Mouse (Mus musculus) G1E-ER4 (cell line): Measurements from ENCODE around the gene 1700067K01Rik. TPM values are rescaled to one million over a fixed set of nuclear protein-coding genes. Genes with fewer than 3 reads are reported as not detected.

Experiments
- GATA1 ChIP-seq: IDR thresholded peaks from one replicate; pipeline ENCODE4 v1.8.0; 2012; ENCODE audit warnings: low read length, inconsistent platforms
- polyA plus RNA-seq: library from polyadenylated mRNA; stranded (reverse); fragments of >175 nt; gene quantifications from 2 replicates; pipeline ENCODE4 v1.2.3, GENCODE M21; 2012

1700067K01Rik gene
- polyA plus RNA-seq, 1 experiment: 1.1 TPM

DNA sequence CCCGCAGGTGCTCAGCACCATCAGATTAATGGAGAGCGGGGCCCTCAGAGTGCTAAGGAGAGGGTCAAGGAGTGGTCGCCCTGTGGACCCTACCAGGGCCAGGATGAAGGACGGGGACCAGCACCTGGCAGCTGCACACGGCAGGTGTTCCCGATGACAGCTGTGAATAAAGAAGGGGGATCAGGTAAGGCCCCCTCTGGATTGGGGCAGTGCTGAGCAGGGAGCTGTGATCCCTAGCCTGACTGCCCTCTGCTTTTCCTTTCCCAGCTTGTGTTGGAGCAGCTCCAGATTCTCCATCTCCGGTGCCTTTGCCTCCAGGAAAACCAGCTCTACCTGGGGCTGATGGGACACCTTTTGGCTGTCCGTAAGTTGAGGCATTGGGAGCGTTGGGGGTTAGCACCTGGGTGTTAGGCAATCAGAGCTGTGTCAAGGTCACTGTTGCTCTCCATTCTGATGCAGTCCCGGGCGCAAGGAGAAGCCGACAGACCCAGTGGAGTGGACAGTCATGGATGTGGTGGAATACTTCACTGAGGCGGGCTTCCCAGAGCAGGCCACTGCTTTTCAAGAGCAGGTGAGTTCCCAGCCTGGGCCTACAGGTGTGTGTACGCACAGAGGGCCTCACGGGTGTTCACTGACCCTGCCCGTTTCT, 2.1 kb upstream of the 1700067K01Rik start:
- TF ChIP-seq GATA1: no peak

DNA sequence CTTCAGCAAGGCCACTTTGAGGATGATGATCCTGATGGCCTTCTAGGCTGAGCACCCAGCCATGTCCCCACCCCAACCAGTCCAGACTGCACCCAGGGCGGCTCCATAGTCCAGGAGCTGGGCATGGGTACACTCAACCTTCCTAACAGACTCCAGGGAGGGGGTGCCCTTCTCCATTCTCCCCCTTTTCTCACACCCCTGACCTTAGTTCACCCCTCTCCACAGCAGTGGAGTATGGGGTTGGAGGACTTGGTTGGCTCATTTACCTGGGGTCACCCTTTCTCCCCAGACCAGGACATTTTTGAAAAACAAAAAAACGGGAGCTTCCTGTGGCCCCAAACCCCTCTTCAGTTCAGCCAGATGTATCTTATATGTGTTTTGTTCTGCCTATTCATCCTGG, 1.5 kb upstream of the 1700067K01Rik start:
- TF ChIP-seq GATA1: no peak

DNA sequence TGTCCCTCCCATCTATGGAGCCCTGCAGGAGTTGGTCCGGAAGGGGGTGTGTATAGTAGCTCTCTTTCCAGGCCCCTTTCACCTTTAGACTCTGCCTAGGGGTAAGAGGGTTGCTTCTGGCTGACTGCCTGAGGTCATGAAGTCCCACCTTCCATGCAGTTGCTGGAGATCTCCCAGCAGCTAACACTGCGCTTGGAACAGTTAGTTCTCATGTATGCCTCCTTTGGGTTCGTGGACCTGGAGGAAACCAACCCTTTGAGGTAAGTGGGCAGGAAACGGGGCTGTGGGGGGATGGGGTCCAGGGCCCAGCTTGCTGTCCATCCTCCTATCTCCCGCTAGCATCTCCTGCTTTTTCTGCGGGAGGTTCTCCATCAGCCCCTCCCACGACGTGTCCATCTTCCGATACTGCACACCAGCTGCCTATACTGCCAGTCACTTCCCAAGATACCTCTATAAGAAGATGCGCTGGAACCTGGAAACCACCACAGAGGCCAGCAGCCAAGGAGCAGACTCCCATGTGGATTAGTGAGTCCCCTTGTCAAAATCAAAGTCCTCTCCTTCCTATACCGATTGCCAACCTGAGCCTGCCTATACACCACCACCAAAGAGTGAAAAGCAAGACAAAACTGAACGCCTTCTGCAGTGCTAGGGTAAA, 1.8 kb downstream of the 1700067K01Rik start:
- TF ChIP-seq GATA1: no peak

DNA sequence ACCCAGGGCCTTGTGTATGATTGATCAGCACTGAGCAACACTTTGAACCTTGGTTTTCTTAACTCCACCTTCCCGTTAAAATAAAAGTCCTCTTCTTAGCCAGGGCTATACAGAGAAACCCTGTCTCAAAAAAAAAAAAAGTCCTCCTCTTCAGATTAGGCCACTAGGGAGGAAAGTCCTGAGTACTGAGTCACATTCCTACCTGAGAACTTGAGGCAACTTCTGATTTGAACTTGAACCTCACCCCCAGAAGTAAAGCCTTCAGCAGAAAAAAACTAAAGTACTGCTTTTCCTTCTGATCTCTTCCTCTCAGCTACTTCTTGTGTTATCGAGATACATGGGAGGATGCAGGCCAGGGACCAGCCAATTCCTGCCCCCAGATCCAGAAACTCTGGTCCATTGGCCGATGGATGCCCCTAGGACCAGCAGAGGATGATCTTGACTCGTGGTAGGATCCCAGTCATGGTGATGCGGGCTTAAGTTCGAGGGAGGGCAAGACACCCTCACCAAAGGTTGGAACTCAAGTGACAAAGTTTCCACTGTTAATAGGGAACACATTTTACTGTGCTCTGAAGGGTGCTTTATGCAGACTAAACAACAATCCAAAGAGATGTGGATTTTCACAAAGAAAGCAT, 2.4 kb downstream of the 1700067K01Rik start:
- TF ChIP-seq GATA1: no peak

DNA sequence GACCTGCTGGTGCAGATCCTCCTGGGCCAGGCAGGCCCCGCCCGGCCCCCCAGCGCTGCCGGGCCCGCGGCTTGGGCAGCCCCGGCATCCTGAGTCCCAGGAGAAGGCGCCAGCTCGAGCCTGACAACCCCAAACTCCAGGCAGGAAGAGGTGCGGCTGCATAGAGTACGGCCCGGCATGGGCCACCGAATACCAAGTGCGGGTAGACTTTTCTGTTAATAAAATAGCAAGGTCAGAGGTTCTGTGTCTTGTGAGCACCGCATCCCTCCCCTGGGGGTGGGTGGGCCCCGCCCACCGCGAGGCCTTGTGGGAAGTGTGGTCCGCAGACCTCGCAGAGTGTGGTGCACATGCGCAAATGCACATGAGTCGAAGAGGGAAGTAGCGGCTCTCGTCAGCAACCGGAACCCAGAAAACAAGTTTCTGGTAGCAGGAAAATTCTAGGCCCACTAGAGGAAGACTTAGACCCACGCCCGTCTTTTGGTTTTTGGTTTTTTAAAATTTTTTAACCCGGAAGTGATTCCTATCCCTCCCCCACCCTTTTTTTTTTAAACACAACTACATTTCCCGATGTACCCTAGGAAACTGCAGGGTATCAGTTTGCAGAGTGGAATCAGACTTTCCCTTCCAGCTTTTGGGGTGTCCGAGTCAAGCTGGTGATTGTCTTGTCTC, 3.4 kb downstream of the 1700067K01Rik start:
- TF ChIP-seq GATA1: no peak

DNA sequence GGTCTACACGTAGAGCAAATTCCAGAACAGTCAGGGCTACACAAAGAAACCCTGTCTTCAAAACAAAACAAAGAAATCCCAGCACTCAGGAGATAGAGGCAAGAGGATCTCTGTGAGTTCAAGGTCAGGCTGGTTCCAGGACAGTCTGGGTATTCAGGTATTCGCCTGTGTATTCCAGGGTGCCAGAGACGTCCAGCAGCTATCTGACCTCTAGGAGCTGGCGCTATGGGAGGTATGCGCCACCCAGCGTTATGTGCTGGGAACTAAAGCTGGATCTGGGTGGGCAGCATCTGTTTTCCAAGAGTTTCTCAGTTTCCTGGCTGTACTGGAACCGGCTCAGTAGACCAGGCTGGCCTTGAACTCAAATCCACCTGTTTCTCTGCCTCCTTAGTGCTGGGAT, 7.1 kb downstream of the 1700067K01Rik start:
- no peak for TF ChIP-seq GATA1

DNA sequence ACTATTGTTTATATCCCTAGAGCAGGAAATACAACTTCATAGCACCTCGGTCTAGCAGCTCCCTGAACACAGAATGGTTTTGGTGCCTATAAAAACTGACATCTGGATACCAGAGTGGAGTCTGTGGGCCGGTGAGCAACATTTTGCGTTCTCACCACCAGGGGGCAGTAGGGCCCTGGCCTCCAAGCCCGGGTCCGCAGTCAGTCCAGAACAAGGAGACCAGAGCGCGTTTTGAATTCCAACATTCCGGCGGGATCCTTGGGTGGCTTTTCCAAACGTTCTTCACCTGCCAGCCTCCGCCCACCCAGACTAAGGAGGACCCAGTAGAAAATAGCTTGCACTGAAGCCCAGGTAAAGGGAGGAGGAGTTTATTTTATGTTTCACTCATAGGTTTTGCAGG, 8.6 kb downstream of the 1700067K01Rik start:
- no peak for TF ChIP-seq GATA1

DNA sequence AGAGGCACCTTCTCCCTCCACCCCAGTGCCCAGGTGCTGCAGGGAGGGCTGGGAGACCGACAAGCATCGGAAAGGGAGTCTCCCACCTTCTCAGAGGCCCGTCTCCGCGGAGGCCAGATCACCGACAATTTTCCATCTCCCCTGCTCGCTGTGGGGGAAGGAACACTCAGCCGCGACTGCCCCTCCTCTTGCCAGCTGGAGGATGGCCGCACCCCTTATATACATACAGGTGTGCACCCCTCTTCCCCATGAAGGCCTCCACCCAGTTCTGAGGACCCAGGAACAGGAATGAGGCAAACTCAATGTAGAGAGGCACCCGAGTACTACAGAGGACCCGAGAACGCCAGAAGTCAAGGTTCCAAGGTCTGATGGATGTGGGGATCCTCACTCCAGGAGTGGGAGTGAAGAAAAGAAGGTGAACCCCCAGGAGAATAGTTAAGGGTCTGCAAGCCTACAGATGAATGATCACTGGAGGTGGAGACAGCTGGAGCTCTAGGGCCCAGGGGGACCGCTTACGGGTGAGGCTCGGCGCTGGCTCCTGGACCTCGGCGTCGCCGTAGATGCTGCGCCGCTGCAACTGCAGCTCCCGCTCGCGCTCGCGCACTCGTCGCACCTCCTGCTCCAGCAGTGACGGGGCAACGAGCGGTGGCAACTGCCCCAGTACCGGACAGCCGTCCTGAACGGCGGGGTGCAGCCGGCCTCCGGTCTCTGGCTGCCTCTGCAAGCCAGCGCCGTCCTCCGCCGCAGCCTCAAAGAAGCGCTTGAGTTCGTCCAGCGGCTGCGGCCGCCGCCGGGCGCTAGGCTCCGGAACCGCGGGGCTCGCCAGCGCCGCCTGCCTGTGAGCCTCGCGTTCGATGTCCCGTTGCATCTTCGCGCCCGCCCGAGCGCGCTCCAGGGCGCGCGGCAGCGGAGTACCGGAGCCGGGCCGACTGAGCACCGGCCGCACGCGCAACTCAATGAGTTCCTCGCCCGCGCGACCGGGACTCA, 9.6 kb downstream of the 1700067K01Rik start:
- no peak for TF ChIP-seq GATA1

DNA sequence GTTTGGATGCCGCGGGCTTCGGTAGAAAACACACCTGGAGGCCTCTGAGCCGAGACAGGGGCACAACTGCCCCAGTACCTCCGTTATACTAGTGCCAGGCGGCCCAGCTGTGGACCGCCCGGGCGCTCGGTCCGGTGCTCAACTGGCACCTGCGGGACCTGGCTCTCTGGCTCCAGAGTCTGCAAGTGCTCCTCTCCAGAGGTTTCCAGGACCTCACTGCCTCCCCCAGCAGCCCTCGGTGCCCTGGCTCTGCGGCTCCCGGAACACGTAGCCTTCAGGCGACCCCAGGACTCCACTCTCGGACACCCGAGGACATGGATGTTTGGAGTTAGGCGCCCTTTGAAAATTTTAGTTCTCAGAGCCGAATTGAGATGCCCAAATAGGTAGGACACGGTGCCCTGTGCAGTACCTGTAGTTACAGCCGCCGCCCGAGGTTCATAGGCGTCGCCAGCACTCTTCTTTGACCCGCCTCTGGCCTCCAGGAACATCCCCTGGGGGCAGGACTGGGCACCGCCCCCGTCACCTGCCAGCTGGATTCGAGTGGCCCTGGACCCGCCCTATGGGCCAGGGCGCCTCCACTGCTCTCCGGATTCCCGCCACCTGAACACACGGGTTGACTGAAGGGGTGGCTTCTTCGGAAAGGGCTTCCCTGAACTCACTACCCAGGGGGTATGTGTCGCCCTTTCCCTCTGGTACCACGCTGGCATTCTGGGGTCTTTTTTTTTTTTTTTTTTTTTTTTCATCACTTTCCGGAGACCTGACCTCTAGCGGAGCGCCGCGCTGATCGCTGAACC, 10.6 kb downstream of the 1700067K01Rik start, which contains the start of gene 2210011C24Rik:
2210011C24Rik (minus strand) TSS at position 467 of the 794 bp plus-strand sequence.
- TF ChIP-seq GATA1: no peak

DNA sequence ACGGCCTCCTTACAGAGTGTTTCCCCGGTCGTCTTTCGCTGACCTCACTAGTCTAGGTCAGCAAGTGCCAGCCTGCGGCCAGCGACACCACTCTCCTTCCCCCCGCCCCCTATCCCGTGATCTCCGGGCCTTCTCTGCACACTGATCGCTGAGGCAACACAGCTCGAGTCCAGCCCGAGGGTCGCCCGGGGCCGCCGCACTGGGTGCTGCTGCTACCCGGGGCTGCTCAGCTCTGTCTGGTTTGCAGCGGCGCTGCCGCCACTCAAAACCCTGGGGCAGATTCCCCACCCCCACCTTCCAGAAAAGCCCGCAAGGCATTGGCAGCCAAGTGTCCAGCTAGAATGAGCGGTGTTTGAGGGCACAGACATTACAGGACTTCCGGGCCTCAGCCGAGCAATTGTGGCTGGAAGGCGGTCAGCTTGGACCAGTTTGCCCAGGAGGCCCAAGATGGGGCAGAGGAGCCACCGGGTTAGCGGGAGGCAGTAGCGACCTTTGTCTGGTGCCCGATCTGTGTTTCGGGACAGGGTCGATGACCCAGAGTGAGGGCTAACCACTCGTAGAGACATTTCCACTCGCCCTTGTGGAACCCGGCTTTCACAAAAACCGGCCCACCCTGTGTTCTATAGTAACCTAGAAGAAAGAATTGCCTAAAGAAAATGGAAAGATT, 11.3 kb downstream of the 1700067K01Rik start:
- no peak for TF ChIP-seq GATA1

DNA sequence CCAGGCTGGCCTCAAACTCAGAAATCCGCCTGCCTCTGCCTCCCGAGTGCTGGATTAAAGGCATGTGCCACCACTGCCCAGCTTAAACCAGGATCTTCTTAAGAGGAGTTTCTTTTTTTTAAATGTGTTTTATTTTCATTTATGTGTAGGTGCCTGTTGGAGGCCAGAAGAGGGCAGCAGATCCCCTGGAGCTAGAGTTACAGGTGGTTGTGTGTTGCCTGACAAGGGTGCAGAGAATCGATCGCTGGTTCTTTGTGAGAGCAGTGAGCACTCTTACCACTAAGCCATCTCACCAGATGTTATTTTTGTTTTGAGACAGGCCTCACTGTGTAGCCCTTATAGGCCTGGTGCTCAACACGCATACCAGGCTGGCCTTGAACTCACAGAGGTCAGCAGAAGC, 14.5 kb downstream of the 1700067K01Rik start:
- no peak for TF ChIP-seq GATA1

DNA sequence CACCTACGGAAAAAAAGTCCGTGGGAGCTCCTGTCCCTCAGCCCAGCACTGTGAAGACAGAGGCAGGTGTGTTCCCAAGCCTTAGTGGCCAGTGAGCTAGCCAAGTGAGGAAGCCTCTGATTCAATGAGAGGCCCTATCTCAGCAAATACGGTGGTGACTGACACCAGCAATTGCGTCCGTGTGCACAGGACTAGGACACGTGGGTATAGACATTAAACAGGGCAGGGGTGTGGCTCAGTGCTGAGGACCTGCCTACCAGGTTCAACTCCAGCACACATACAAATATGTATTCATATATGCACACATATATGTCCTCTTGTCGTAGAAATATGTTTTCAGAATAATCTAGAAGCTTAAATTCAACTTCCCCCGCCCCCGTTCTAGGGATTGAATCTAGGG, 18.4 kb downstream of the 1700067K01Rik start:
- no peak for TF ChIP-seq GATA1

DNA sequence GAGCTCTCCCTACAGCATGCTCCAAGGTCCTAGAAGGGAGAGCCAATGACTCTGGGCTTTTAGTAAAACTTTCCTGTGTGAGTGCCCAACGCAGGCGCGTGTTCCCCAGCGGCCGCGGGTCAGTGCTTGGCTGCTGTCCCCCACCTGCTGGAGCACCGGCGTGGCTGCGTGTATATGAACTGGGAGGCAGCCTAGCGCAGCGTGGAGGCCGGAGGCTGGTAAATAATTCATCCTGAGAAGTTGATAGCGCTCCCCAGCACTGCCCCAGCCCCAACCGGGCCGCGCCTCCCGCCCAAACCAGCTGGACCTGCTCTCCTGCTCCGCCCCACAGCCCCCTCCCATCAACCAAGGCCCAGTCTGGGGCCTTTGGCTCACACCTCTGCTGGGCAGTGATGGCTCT, 19.8 kb downstream of the 1700067K01Rik start, which contains the start of gene Palm3:
Palm3 (plus strand) TSS at position 376 of the 400 bp plus-strand sequence.
- TF ChIP-seq GATA1: no peak

DNA sequence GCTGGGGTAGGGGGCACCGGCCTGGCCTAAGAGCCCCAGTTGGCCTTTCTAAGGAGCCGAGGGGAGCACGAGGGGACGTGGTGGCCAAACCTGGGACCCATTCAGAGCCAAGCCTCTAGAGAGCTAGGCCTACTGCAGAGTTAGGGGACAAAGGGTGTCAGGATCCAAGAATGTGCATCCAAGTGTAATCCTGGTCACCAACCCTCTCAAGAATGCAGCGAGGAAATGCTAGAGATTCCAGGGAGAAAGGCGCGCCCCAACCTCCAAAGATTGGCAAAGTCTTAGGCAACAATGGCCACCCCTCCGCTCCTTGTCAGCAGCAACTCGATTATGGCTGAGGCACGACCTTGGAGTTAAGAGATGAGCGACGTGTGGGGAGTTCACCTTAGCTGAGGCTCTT, 20.3 kb downstream of the 1700067K01Rik start:
- TF ChIP-seq GATA1: no peak
